Mouse (Mus musculus) E14TG2a.4 (cell line): ENCODE measurements around the gene Slco4a1.

Source experiments
- CTCF ChIP-seq: conservative IDR thresholded peaks from 2 replicates; pipeline ENCODE4 v1.5.1; 2014; ENCODE audit warnings: low read length
- NANOG ChIP-seq: IDR thresholded peaks from 2 replicates; pipeline ENCODE4 v1.6.1; 2014; ENCODE audit warnings: borderline replicate concordance, low read length, mixed read lengths

DNA sequence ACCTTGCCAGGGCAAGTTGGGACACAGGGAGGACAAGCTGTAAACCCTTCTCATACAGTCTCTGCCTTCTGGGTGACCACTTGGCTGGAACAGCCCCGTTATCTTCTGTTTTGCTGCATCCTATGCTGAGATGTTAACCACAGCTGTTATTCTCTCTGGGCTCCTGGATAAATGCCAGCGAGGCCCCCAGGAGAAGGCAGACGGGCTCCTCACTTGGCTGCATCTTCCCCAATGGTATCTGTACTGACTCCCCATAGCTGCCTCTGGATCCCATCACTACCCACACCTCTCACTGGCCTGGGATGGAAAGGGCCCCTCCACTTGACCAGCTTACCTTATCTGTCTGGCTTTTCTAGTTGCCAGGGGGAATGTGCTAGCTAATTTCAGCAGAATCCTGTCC, 57.0 kb downstream of the Slco4a1 start:
- TF ChIP-seq CTCF (no peak), NANOG (no peak)
